Mouse (Mus musculus): ENCODE measurements around the gene Arhgap25.

- TF ChIP-seq CTCF (IDR thresholded peaks at IDR 0.05; ENCODE audit: low read depth): no peak
- TF ChIP-seq EP300 (IDR thresholded peaks at IDR 0.05; ENCODE audit: low read depth): no peak
Measured at GRCm38 (mm10) chr6:87503976-87504375, 29.1 kb downstream of the Arhgap25 start.
